Mouse (Mus musculus) myocyte (in vitro differentiated cells): ENCODE data around the gene Prrx2.

ENCODE experiments used
- POLR2A ChIP-seq: IDR thresholded peaks from one replicate; pipeline ENCODE4 v1.6.1; 2011; ENCODE audit warnings: low read depth, mild to moderate bottlenecking, control low read depth, moderate library complexity; ENCODE audit not compliant: insufficient read length
- USF1 ChIP-seq: IDR thresholded peaks from one replicate; pipeline ENCODE4 v1.6.1; 2011; ENCODE audit warnings: low read depth, mild to moderate bottlenecking, control low read depth, moderate library complexity

- TF ChIP-seq USF1 = no peak
- TF ChIP-seq POLR2A = no peak
Observed at GRCm38 (mm10) chr2:30819873-30820272, 14.9 kb upstream of the Prrx2 start.
